Mouse (Mus musculus) liver, embryonic 18 days (tissue): ENCODE measurements around the gene Hcrtr2. TPM values are rescaled to one million over a fixed set of nuclear protein-coding genes. Genes with fewer than 3 reads are reported as not detected.

Experiments used
- polyA plus RNA-seq: library from polyadenylated mRNA; depleted of rRNA; stranded (reverse); fragments of >200 nt; gene quantifications from 2 replicates; pipeline ENCODE4 v1.2.3, GENCODE M21; 2012; rRNA removed

Hcrtr2 gene
- 0.02 TPM in 2 replicates for polyA plus RNA-seq

GRCm38 (mm10) chr9:76323756-76324155 lies at the start of gene Hcrtr2:
Hcrtr2 (minus strand) TSS chr9:76323856.

GRCm38 (mm10) chr9:76213557-76213956 lies 110.1 kb downstream of the Hcrtr2 start, which contains the start of gene Gfral:
Gfral (minus strand) TSS chr9:76213657.

Other genes starting within 250 kb of the Hcrtr2 start
- not detected in 2 replicates for gene Gfral, start 110.2 kb downstream of the Hcrtr2 start, polyA plus RNA-seq
- 0.08 and 0.10 TPM in 2 replicates for gene Fam83b, start 243.3 kb upstream of the Hcrtr2 start, polyA plus RNA-seq